Mouse (Mus musculus) MEL (cell line): ENCODE results near the gene Lmx1a. TPM values are rescaled to one million over a fixed set of nuclear protein-coding genes. Genes with fewer than 3 reads are reported as not detected.

Source experiments
- DNase-seq: peaks from one replicate; pipeline ENCODE4 v3.0.0; 2011; ENCODE audit warnings: low read depth, low spot score
- H3K27ac ChIP-seq: 2 replicates; pipeline ENCODE4 v1.5.1; 2012; ENCODE audit warnings: low read depth, mild to moderate bottlenecking, control low read depth, low read length, moderate library complexity; ENCODE audit not compliant: control insufficient read depth
- H3K27me3 ChIP-seq, 2 experiments: fragments of 150-350 bp in 1 of 2; sonication (generic) in 1 of 2; 2 replicates each; pipeline ENCODE4 v1.6.1; 2012; ENCODE audit warnings: low read length in 2 of 2, mild to moderate bottlenecking in 2 of 2, improper control_type of control experiment in 1 of 2, moderate library complexity in 1 of 2; ENCODE audit not compliant: insufficient read depth in 2 of 2, control insufficient read depth in 1 of 2
- H3K36me3 ChIP-seq, 2 experiments: 2 replicates each; pipeline ENCODE4 v1.6.1; 2012 to 2014; ENCODE audit warnings: low read length in 2 of 2, improper control_type of control experiment in 1 of 2, inconsistent platforms in 1 of 2, mild to moderate bottlenecking in 1 of 2; ENCODE audit not compliant: insufficient read depth in 2 of 2, control insufficient read depth in 1 of 2
- H3K4me1 ChIP-seq, 2 experiments: fragments of 150-350 bp in 1 of 2; sonication (generic) in 1 of 2; 2 replicates each; pipeline ENCODE4 v1.6.1; 2012; ENCODE audit warnings: low read length in 2 of 2, improper control_type of control experiment in 1 of 2, mild to moderate bottlenecking in 1 of 2; ENCODE audit not compliant: insufficient read depth in 2 of 2, control insufficient read depth in 1 of 2
- H3K4me3 ChIP-seq, 2 experiments: fragments of 150-350 bp in 1 of 2; sonication (generic) in 1 of 2; 2 replicates each; pipeline ENCODE4 v1.5.1; 2012; ENCODE audit warnings: low read depth in 2 of 2, low read length in 2 of 2, mild to moderate bottlenecking in 2 of 2, moderate library complexity in 2 of 2, control low read depth in 1 of 2, improper control_type of control experiment in 1 of 2; ENCODE audit not compliant: control insufficient read depth in 1 of 2, insufficient read depth in 1 of 2
- H3K79me2 ChIP-seq: 2 replicates; pipeline ENCODE4 v1.6.1; 2012; ENCODE audit warnings: mild to moderate bottlenecking, low read length, moderate library complexity; ENCODE audit not compliant: control insufficient read depth, poor library complexity, insufficient read depth
- H3K9ac ChIP-seq: 2 replicates; pipeline ENCODE4 v1.6.1; 2012; ENCODE audit warnings: low read depth, mild to moderate bottlenecking, control low read depth, low read length, moderate library complexity; ENCODE audit not compliant: control insufficient read depth, poor library complexity, severe bottlenecking
- H3K9me3 ChIP-seq: fragments of 150-350 bp; sonication (generic); replicated peaks from 2 replicates; pipeline ENCODE4 v1.6.1; 2012; ENCODE audit warnings: mild to moderate bottlenecking, low read length, improper control_type of control experiment, moderate library complexity; ENCODE audit not compliant: insufficient read depth
- BHLHE40 ChIP-seq: IDR thresholded peaks from 2 replicates; pipeline ENCODE4 v1.6.1; 2012; ENCODE audit warnings: low read depth, mild to moderate bottlenecking, inconsistent platforms, low read length, improper control_type of control experiment, borderline replicate concordance
- CHD1 ChIP-seq: IDR thresholded peaks from 2 replicates; pipeline ENCODE4 v1.6.1; 2012; ENCODE audit warnings: low read depth, mild to moderate bottlenecking, inconsistent platforms, low read length, improper control_type of control experiment
- CHD2 ChIP-seq: IDR thresholded peaks from 2 replicates; pipeline ENCODE4 v1.6.1; 2011; ENCODE audit warnings: low read length, improper control_type of control experiment
- CTCF ChIP-seq, 3 experiments: IDR thresholded peaks in 2 of 3; conservative IDR thresholded peaks in 1 of 3; 2 replicates each; pipeline ENCODE4 v1.5.1; 2011 to 2012; ENCODE audit warnings: low read length in 3 of 3, low read depth in 2 of 3, mild to moderate bottlenecking in 2 of 3, improper control_type of control experiment in 1 of 3, inconsistent platforms in 1 of 3, mixed read lengths in 1 of 3, moderate library complexity in 1 of 3; ENCODE audit not compliant: control insufficient read depth in 1 of 3, insufficient read depth in 1 of 3, poor library complexity in 1 of 3, severe bottlenecking in 1 of 3
- E2F4 ChIP-seq: IDR thresholded peaks from 2 replicates; pipeline ENCODE4 v1.6.1; 2011; ENCODE audit warnings: low read depth, low read length, improper control_type of control experiment, borderline replicate concordance
- HCFC1 ChIP-seq: IDR thresholded peaks from 2 replicates; pipeline ENCODE4 v1.6.1; 2012; ENCODE audit warnings: low read depth, mild to moderate bottlenecking, inconsistent platforms, low read length, improper control_type of control experiment, moderate library complexity
- JUND ChIP-seq: IDR thresholded peaks from 2 replicates; pipeline ENCODE4 v1.6.1; 2011; ENCODE audit warnings: low read depth, mild to moderate bottlenecking, improper control_type of control experiment, low read length
- MAFK ChIP-seq: IDR thresholded peaks from 2 replicates; pipeline ENCODE4 v1.6.1; 2011; ENCODE audit warnings: low read depth, mild to moderate bottlenecking, low read length, improper control_type of control experiment, borderline replicate concordance
- MAX ChIP-seq: IDR thresholded peaks from 2 replicates; pipeline ENCODE4 v1.6.1; 2011; ENCODE audit warnings: low read length, improper control_type of control experiment
- MAZ ChIP-seq: IDR thresholded peaks from 2 replicates; pipeline ENCODE4 v1.6.1; 2012; ENCODE audit warnings: low read depth, mild to moderate bottlenecking, inconsistent platforms, low read length, improper control_type of control experiment
- MYB ChIP-seq: IDR thresholded peaks from 2 replicates; pipeline ENCODE4 v1.6.1; 2011; ENCODE audit warnings: mild to moderate bottlenecking, low read depth, low read length, improper control_type of control experiment
- NELFE ChIP-seq: IDR thresholded peaks from 2 replicates; pipeline ENCODE4 v1.6.1; 2011; ENCODE audit warnings: low read depth, low read length, improper control_type of control experiment
- NRF1 ChIP-seq: IDR thresholded peaks from 2 replicates; pipeline ENCODE4 v1.6.1; 2014; ENCODE audit warnings: low read depth, mild to moderate bottlenecking, inconsistent platforms, low read length, improper control_type of control experiment, moderate library complexity; ENCODE audit not compliant: poor library complexity, insufficient read depth, severe bottlenecking
- POLR2A ChIP-seq, 2 experiments: IDR thresholded peaks; 2 replicates each; pipeline ENCODE4 v1.6.1; 2011 to 2012; ENCODE audit warnings: low read length in 2 of 2, mild to moderate bottlenecking in 2 of 2, control low read depth in 1 of 2, improper control_type of control experiment in 1 of 2, low read depth in 1 of 2, moderate library complexity in 1 of 2; ENCODE audit not compliant: control insufficient read depth in 1 of 2, insufficient read depth in 1 of 2, poor library complexity in 1 of 2
- POLR2AphosphoS2 ChIP-seq: IDR thresholded peaks from 2 replicates; pipeline ENCODE4 v1.6.1; 2011; ENCODE audit warnings: low read length, improper control_type of control experiment
- SIN3A ChIP-seq: IDR thresholded peaks from 2 replicates; pipeline ENCODE4 v1.6.1; 2012; ENCODE audit warnings: low read length, improper control_type of control experiment, inconsistent platforms
- SMC3 ChIP-seq: IDR thresholded peaks from 2 replicates; pipeline ENCODE4 v1.6.1; 2011; ENCODE audit warnings: low read depth, low read length, improper control_type of control experiment
- TAL1 ChIP-seq: IDR thresholded peaks from 2 replicates; pipeline ENCODE4 v1.6.1; 2012; ENCODE audit warnings: mild to moderate bottlenecking, inconsistent platforms, low read length, moderate library complexity, mixed read lengths
- TBP ChIP-seq: IDR thresholded peaks from 2 replicates; pipeline ENCODE4 v1.8.0; 2011; ENCODE audit warnings: low read depth, low read length, improper control_type of control experiment
- TCF12 ChIP-seq: IDR thresholded peaks from 2 replicates; pipeline ENCODE4 v1.6.1; 2014; ENCODE audit warnings: low read depth, mild to moderate bottlenecking, inconsistent platforms, low read length, improper control_type of control experiment, moderate library complexity
- UBTF ChIP-seq: IDR thresholded peaks from 2 replicates; pipeline ENCODE4 v1.6.1; 2012; ENCODE audit warnings: low read depth, mild to moderate bottlenecking, inconsistent platforms, low read length, improper control_type of control experiment, moderate library complexity, borderline replicate concordance; ENCODE audit not compliant: insufficient read depth
- USF1 ChIP-seq: IDR thresholded peaks from 2 replicates; pipeline ENCODE4 v1.6.1; 2014; ENCODE audit warnings: low read depth, mild to moderate bottlenecking, inconsistent platforms, low read length, improper control_type of control experiment, moderate library complexity
- USF2 ChIP-seq, 2 experiments: IDR thresholded peaks; 2 replicates each; pipeline ENCODE4 v1.6.1; 2011 to 2012; ENCODE audit warnings: improper control_type of control experiment in 2 of 2, low read length in 2 of 2, borderline replicate concordance in 1 of 2, inconsistent platforms in 1 of 2, low read depth in 1 of 2, mild to moderate bottlenecking in 1 of 2; ENCODE audit not compliant: insufficient read depth in 1 of 2
- ZC3H11A ChIP-seq: IDR thresholded peaks from 2 replicates; pipeline ENCODE4 v1.6.1; 2012; ENCODE audit warnings: low read depth, mild to moderate bottlenecking, inconsistent platforms, low read length, improper control_type of control experiment
- ZKSCAN1 ChIP-seq: IDR thresholded peaks from 2 replicates; pipeline ENCODE4 v1.6.1; 2012; ENCODE audit warnings: low read depth, mild to moderate bottlenecking, inconsistent platforms, low read length, improper control_type of control experiment, moderate library complexity
- ZMIZ1 ChIP-seq: IDR thresholded peaks from 2 replicates; pipeline ENCODE4 v1.6.1; 2012; ENCODE audit warnings: low read depth, mild to moderate bottlenecking, inconsistent platforms, low read length, improper control_type of control experiment, moderate library complexity
- ZNF384 ChIP-seq: IDR thresholded peaks from 2 replicates; pipeline ENCODE4 v1.6.1; 2012; ENCODE audit warnings: low read depth, mild to moderate bottlenecking, inconsistent platforms, low read length, improper control_type of control experiment
- polyA plus RNA-seq, 2 experiments: library from polyadenylated mRNA; stranded (reverse) in 1 of 2; unstranded in 1 of 2; fragments of >175 nt in 1 of 2; fragments of >200 nt in 1 of 2; gene quantifications; 2 replicates each; pipeline versions ENCODE4 v1.2.1 to v1.2.4; 2012; ENCODE audit warnings: low replicate concordance in 2 of 2, low read depth in 1 of 2; ENCODE audit not compliant: insufficient read length in 2 of 2, insufficient read depth in 1 of 2, missing spikeins in 1 of 2
- total RNA-seq: library from RNA; depleted of rRNA; stranded (reverse); fragments of 300-350 nt; gene quantifications from 2 replicates; pipeline ENCODE4 v1.2.3, GENCODE M21; 2012

Gene Lmx1a
- total and polyA plus RNA-seq, 3 experiments, result not detected

- TF ChIP-seq ZC3H11A (no peak), MAX (no peak), CHD1 (no peak), NELFE (no peak), POLR2AphosphoS2 (no peak), BHLHE40 (no peak), CTCF (IDR thresholded peaks at IDR 0.05 in 2 of 3, conservative IDR thresholded peaks at IDR 0.05 in 1 of 3; ENCODE audit: control insufficient read depth in 1 of 3, insufficient read depth in 1 of 3, low read depth in 2 of 3, low read length in 3 of 3, poor library complexity in 1 of 3, severe bottlenecking in 1 of 3) (no peak), CHD2 (no peak), UBTF (no peak), TCF12 (no peak), ZNF384 (no peak), TBP (no peak), ZKSCAN1 (no peak), MYB (no peak), POLR2A (IDR thresholded peaks at IDR 0.05; ENCODE audit: control insufficient read depth in 1 of 2, insufficient read depth in 1 of 2, low read depth in 1 of 2, low read length in 2 of 2, poor library complexity in 1 of 2) (no peak), MAFK (no peak), SIN3A (no peak), HCFC1 (no peak), ZMIZ1 (no peak)
- TF ChIP-seq, all 39 proteins: peak for 0
- H3K4me1 ChIP-seq, result no peaks in the 10 kb centered on the region
- no peaks in the 10 kb centered on the region for H3K9me3 ChIP-seq
- no peaks in the 10 kb centered on the region for H3K27me3 ChIP-seq
- H3K79me2 ChIP-seq, result no peaks in the 10 kb centered on the region
- H3K9ac ChIP-seq, result no peak overlapping the region
- no peak overlapping the region for H3K4me3 ChIP-seq
- no peak for DNase-seq
- no peaks in the 10 kb centered on the region for H3K36me3 ChIP-seq
- no peak overlapping the region for H3K27ac ChIP-seq
Observed at GRCm38 (mm10) chr1:167648670-167649069, 40.4 kb upstream of the Lmx1a start.

GRCm38 (mm10) chr1:167649122-167649633, 39.9 kb upstream of the Lmx1a start:
- no peak for TF ChIP-seq CTCF (IDR thresholded peaks at IDR 0.05 in 2 of 3, conservative IDR thresholded peaks at IDR 0.05 in 1 of 3; ENCODE audit: control insufficient read depth in 1 of 3, insufficient read depth in 1 of 3, low read depth in 2 of 3, low read length in 3 of 3, poor library complexity in 1 of 3, severe bottlenecking in 1 of 3)
- no peak for TF ChIP-seq MAZ
- TF ChIP-seq NRF1, result no peak
- no peak for TF ChIP-seq E2F4
- no peak for TF ChIP-seq USF2 (IDR thresholded peaks at IDR 0.05; ENCODE audit: borderline replicate concordance in 1 of 2, insufficient read depth in 1 of 2, low read depth in 1 of 2, low read length in 2 of 2)
- no peak for TF ChIP-seq BHLHE40
- no peak for TF ChIP-seq SIN3A
- TF ChIP-seq SMC3, result no peak
- TF ChIP-seq JUND, result no peak
- no peak for TF ChIP-seq MAX
- no peak for TF ChIP-seq POLR2AphosphoS2
- TF ChIP-seq ZNF384, result no peak
- no peak for TF ChIP-seq ZKSCAN1
- TF ChIP-seq ZMIZ1, result no peak
- no peak for TF ChIP-seq TAL1
- TF ChIP-seq POLR2A (IDR thresholded peaks at IDR 0.05; ENCODE audit: control insufficient read depth in 1 of 2, insufficient read depth in 1 of 2, low read depth in 1 of 2, low read length in 2 of 2, poor library complexity in 1 of 2), result no peak
- TF ChIP-seq USF1, result no peak
- TF ChIP-seq HCFC1, result no peak
- TF ChIP-seq, all 39 proteins: peak for 0
- DNase-seq, result no peak
- Histone ChIP-seq H3K27ac (no peak overlapping the region), H3K9me3 (no peaks in the 10 kb centered on the region), H3K79me2 (no peaks in the 10 kb centered on the region), H3K27me3 (no peaks in the 10 kb centered on the region), H3K36me3 (no peaks in the 10 kb centered on the region), H3K4me1 (no peaks in the 10 kb centered on the region), H3K9ac (no peak overlapping the region), H3K4me3 (no peak overlapping the region)
